Mouse (Mus musculus) c-Kit-negative CD71-positive TER-119-positive erythroid progenitor cells, embryonic 14.5 days (primary cell): Measurements from ENCODE around the gene Zkscan3.
"Not testable (repeated sequence)": the region's sequence is repeated elsewhere in the genome, so short reads cannot be mapped to it uniquely, and the experiment has no call there.

ENCODE experiments used
- DNase-seq: peaks from one replicate; pipeline ENCODE4 v3.0.0-alpha.2; 2013; ENCODE audit warnings: low read depth, low spot score

Gene Zkscan3

GRCm38 (mm10) chr13:21397486-21397885 lies 5.1 kb downstream of the Zkscan3 start:
- DNase-seq: no peak

GRCm38 (mm10) chr13:21396048-21396447 lies 6.5 kb downstream of the Zkscan3 start:
- DNase-seq: not testable (repeated sequence)

- DNase-seq: no peak
Observed at GRCm38 (mm10) chr13:21395623-21396022, 6.9 kb downstream of the Zkscan3 start.

GRCm38 (mm10) chr13:21395211-21395610 lies 7.3 kb downstream of the Zkscan3 start:
- DNase-seq: no peak

DNA sequence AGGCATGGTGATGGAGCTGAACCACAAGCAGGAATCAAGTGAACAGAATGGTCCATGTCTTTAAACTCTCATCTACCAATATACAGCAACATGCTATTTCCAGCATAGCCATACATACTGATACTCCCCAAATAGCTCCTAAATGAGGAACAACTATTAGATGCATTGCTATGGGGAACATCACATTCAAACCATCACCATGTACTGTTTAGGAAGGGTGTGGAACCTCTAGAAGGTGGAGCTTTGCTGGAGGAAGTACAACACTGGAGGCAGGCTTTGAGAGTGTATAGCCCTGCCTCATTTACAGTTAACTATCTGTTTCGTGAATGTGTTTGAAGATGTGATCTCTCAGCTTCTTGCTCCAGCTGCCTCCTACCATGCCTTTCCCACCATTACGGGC lies 24.8 kb downstream of the Zkscan3 start:
- no peak for DNase-seq

DNA sequence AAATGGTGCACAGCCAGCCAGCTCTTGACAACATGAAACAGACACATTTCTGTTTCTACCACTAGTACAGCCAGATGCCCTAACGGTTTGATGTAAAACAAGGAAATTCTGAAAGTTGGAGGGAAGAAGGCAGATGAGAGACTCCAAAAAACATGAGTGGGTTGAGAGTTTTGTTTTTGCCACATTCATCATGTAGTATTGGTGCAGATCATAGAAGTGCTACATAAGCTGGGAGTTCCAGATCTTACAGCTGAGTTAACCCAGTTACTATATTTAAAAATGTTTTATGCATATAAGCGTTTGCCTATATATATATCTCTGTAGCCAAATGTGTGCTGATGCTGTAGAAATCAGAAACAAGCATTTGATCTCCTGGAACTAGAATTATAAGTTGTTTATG lies 29.9 kb downstream of the Zkscan3 start:
- no peak for DNase-seq

DNA sequence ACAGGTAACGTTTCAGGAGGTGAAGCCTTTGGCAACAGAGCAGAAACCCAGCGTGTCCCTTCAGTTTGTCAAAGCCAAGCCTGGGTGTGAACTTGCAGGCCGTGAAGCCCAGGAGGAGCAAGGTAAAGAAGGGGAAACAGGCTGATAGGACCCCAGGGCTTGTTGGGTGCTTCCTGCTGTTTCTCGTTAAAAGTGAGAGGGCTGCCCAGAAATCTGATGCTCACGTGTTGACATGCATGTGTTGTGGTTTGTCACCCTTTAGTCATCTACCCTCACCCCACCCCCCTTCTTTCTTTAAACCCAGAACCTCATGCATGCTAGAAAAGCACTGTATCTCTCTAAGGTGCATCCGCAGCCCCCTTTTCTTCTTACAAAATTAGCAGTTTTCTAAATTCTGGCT lies 35.9 kb downstream of the Zkscan3 start:
- no peak for DNase-seq

GRCm38 (mm10) chr13:21363719-21364118 lies 38.8 kb downstream of the Zkscan3 start:
- DNase-seq: no peak

DNA sequence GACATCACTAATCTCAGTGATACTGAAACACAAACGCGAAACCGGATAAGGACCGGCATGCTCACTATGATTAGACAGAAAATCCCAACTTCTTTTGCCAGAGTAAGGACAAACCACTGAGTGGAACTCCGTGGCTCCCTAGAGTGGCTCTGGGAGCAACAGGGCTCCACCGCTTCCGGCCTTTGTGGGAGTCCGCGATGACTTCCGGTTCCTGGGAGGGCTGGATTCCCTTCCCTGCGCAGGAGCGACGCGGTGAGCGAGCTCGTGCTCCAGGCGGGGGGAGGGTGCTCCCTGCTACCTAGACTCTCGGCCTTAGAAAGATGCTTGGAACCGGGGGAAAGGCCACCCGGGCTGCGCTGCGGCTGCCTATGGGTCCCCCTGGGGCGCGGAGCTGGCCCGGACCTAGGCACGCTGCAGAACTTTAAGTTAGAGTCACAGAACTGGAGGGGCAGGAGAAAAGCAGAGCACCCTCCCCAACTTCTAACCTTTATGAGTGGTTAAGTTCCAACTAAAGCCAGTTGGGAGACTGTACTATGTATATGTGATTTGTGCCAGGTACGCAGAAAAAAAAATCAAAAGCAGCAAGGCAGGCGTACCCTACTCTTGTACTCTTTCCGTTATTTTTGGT lies 39.8 kb downstream of the Zkscan3 start, which contains the start of gene Zscan12:
Gene Zscan12 (plus strand): TSS at position 200 of the 628 bp plus-strand sequence.
- peak; percentile 80 for DNase-seq

DNA sequence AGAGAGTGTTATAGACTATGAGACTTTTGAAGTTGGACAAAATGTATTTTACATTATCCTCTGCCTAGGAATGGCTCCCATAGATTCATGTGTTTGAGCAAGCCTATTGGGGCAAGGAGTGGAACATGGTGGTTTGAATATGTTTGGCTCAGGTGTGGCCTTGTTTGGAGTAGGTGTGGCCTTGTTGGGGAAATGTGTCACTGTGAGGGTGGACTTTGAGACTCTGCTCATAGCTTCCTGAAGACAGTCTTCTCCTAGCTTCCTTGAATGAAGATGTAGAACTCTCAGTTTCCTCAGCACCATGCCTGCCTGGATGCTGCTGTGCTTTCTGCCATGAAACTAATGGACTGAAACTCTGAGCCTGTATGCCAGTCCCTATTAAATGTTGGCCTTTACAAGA lies 52.0 kb downstream of the Zkscan3 start:
- DNase-seq: no peak

- DNase-seq: no peak
Observed at GRCm38 (mm10) chr13:21346610-21347009, 55.9 kb downstream of the Zkscan3 start, which contains the start of gene Olfr1367. Gene Olfr1367, plus strand, starts transcription at chr13:21346910.
